In genomic region chr4:33786958-33787357, GRCm38 (mm10) we compare ENCODE assay signal across 12 mouse cellular contexts.
"Had no signal": no experiment of that assay in that cellular context is flagged by ENCODE, and none has a peak within 500 bp of the region (broad histone marks: within the 10 kb centered on the region; RNA-seq: fewer than 3 reads in every experiment).

No protein-coding gene starts in this region.

- H3K4me2 ChIP-seq: limb, embryonic 12.5 days; midbrain, embryonic 11.5 days; midbrain, embryonic 15.5 days; neural tube, embryonic 12.5 days had no signal

- H3K27me3 ChIP-seq: limb, embryonic 12.5 days; midbrain, embryonic 15.5 days; neural tube, embryonic 12.5 days had no signal

- H3K9me3 ChIP-seq: limb, embryonic 12.5 days; midbrain, embryonic 15.5 days; neural tube, embryonic 12.5 days had no signal

- H3K36me3 ChIP-seq: limb, embryonic 12.5 days; midbrain, embryonic 15.5 days; neural tube, embryonic 12.5 days had no signal

- ATAC-seq: midbrain, embryonic 15.5 days had no signal

- H3K4me3 ChIP-seq: limb, embryonic 12.5 days; midbrain, embryonic 15.5 days; neural tube, embryonic 12.5 days had no signal

- H3K9ac ChIP-seq: limb, embryonic 12.5 days; midbrain, embryonic 15.5 days; neural tube, embryonic 12.5 days had no signal

- H3K4me1 ChIP-seq: midbrain, embryonic 15.5 days; neural tube, embryonic 12.5 days had no signal

- H3K27ac ChIP-seq: limb, embryonic 12.5 days; midbrain, embryonic 15.5 days; neural tube, embryonic 12.5 days had no signal

- DNase-seq: kidney, adult 8-10 months; kidney, postnatal 25 days; lung, adult 18-20 months; retina, postnatal 1 day; right cerebral cortex, postnatal 4 days; spleen, adult 18-20 months; thymus, adult 18-20 months; thymus, postnatal 14 days had no signal
